Mouse (Mus musculus): ENCODE results near the gene Mtif3. TPM values are rescaled to one million over a fixed set of nuclear protein-coding genes. Genes with fewer than 3 reads are reported as not detected.

Gene Mtif3
- polyA plus RNA-seq, 1 experiment from 2014 or later: 26.7 TPM

DNA sequence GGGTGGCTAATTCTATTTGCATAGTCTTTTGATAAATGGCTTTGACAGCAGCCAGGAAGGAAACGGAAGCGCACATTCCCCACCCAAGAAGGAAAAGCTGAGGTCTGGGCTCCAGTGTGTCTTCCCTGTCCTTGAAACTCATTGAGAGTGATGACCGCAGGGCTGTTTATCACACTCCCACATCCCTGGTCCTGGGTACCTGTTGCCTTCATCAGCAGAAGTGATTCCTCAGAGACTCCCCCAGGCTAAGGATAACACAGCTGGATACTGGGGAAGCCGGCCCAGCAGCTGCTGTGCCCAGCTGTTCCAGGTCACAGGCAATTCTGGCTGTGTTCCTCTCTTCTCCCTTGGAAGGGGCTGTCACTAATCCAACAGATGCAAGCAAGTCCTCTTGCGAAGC, 56.1 kb downstream of the Mtif3 start:
- ATAC-seq (ENCODE audit: low FRiP score, low read depth): no peak
- Histone ChIP-seq H3K4me1 (replicated peaks) (no peaks in the 10 kb centered on the region), H3K4me3 (no peak overlapping the region), H3K9ac (no peak overlapping the region), H3K27me3 (no peaks in the 10 kb centered on the region), H3K27ac (replicated peaks) (no peak overlapping the region), H3K36me3 (no peaks in the 10 kb centered on the region), H3K4me2 (no peak overlapping the region), H3K9me3 (no peaks in the 10 kb centered on the region)
- 48% methylated on average over 5 of the region's 5 CpGs for WGBS

DNA sequence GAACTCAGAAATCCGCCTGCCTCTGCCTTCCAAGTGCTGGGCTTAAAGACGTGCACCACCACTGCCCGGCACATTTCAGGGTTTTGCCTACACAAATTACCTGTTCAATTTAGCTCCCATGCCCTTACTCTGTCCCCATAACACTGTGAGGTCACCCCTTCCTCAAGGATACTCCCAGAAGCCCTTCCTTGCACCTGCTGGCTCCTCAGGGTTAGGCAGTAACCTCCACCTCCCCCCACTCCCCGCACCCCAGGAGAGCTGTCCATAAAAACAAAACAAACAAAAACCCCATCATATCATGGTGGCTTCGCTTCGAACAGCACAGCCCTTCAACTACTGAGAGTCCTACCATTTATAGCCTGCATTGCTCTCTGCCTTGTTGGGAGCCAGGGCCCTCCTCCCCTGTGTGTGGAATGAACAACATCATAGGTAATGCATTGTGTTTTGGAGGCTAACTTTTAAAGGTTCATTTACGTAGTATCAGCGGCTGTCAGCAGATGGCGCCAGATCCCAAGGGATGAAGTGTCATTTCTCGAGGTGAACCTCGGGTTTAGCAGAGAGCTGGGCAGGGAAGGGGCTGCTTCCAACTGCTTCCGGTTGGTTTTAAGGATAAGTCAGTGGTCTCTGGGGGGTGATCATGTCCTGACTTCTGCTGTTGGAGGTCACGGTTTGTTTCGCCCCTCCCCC, 58.0 kb downstream of the Mtif3 start:
- peak; percentile 50; the same call in 1 of the 2 replicates for ATAC-seq (ENCODE audit: low FRiP score, low read depth)
- WGBS: 24% methylated on average over 14 of the region's 14 CpGs
- no peaks in the 10 kb centered on the region for H3K27me3 ChIP-seq
- no peak overlapping the region for H3K9ac ChIP-seq
- H3K4me2 ChIP-seq: peak overlapping the region; percentile 41
- no peak overlapping the region for H3K27ac ChIP-seq (replicated peaks)
- no peaks in the 10 kb centered on the region for H3K9me3 ChIP-seq
- H3K4me3 ChIP-seq: 0 out of 2 replicates have a peak overlapping the region, but pooled peaks have one; percentile 9
- no peaks in the 10 kb centered on the region for H3K36me3 ChIP-seq
- H3K4me1 ChIP-seq (replicated peaks): no peaks in the 10 kb centered on the region

- no peak overlapping the region for H3K4me3 ChIP-seq
- peak; percentile 70 for ATAC-seq (ENCODE audit: low FRiP score, low read depth)
- 34% methylated on average over 8 of the region's 8 CpGs for WGBS
Observed at GRCm38 (mm10) chr5:146904404-146904803, 59.2 kb downstream of the Mtif3 start.

More at GRCm38 (mm10) chr5:146904404-146904803, 59.2 kb downstream of the Mtif3 start:
- Histone ChIP-seq H3K27ac (replicated peaks) (no peak overlapping the region), H3K36me3 (no peaks in the 10 kb centered on the region), H3K9ac (no peak overlapping the region), H3K27me3 (no peaks in the 10 kb centered on the region), H3K4me2 (no peak overlapping the region), H3K9me3 (no peaks in the 10 kb centered on the region), H3K4me1 (replicated peaks) (no peaks in the 10 kb centered on the region)

Other genes starting within 250 kb of the Mtif3 start
- gene Usp12, start 168.8 kb downstream of the Mtif3 start, polyA plus RNA-seq (2015; fragmentation: Nextera tagmentation; extraction: Ambion mirVana): 16.2 and 17.1 TPM in 2 replicates
- 312 and 347 TPM in 2 replicates for gene Rpl21, start 130.9 kb downstream of the Mtif3 start, polyA plus RNA-seq (2015; fragmentation: Nextera tagmentation; extraction: Ambion mirVana)
- 9.3 and 9.9 TPM in 2 replicates for gene Rasl11a, start 118.7 kb downstream of the Mtif3 start, polyA plus RNA-seq (2015; fragmentation: Nextera tagmentation; extraction: Ambion mirVana)
- gene Gtf3a, start 15.1 kb downstream of the Mtif3 start, polyA plus RNA-seq (2015; fragmentation: Nextera tagmentation; extraction: Ambion mirVana): 107 and 112 TPM in 2 replicates
- gene Lnx2, start 112.8 kb upstream of the Mtif3 start, polyA plus RNA-seq (2015; fragmentation: Nextera tagmentation; extraction: Ambion mirVana): 4.5 and 6.5 TPM in 2 replicates
- gene Polr1d, start 113.2 kb upstream of the Mtif3 start, polyA plus RNA-seq (2015; fragmentation: Nextera tagmentation; extraction: Ambion mirVana): 97.8 and 104 TPM in 2 replicates
- gene Gsx1, start 224.9 kb upstream of the Mtif3 start, polyA plus RNA-seq (2015; fragmentation: Nextera tagmentation; extraction: Ambion mirVana): 7.4 and 9.3 TPM in 2 replicates